Mouse (Mus musculus) hindbrain, embryonic 13.5 days (tissue): ENCODE data around the gene Gphb5. TPM values are rescaled to one million over a fixed set of nuclear protein-coding genes. Genes with fewer than 3 reads are reported as not detected.

Source experiments
- ATAC-seq: fragments of 200-750 bp; cut with Nextera tagmentation; 2 replicates; pipeline ENCODE4 v1.8.0; 2017; ENCODE audit warnings: moderate TSS enrichment; ENCODE audit not compliant: low FRiP score
- H3K27ac ChIP-seq: fragments of 300-500 bp; sonication (generic); 2 replicates; pipeline ENCODE4 v1.5.1; 2015; ENCODE audit warnings: inconsistent platforms, mild to moderate bottlenecking, moderate library complexity
- H3K27me3 ChIP-seq: fragments of 300-500 bp; sonication (generic); 2 replicates; pipeline ENCODE4 v1.6.1; 2015; ENCODE audit warnings: mild to moderate bottlenecking, inconsistent platforms
- H3K36me3 ChIP-seq: fragments of 300-500 bp; sonication (generic); 2 replicates; pipeline ENCODE4 v1.6.1; 2015; ENCODE audit warnings: mild to moderate bottlenecking, inconsistent platforms
- H3K4me1 ChIP-seq: fragments of 300-500 bp; sonication (generic); replicated peaks from 2 replicates; pipeline ENCODE4 v1.6.1; 2015; ENCODE audit warnings: inconsistent platforms
- H3K4me2 ChIP-seq: fragments of 300-500 bp; sonication (generic); 2 replicates; pipeline ENCODE4 v1.6.1; 2015; ENCODE audit warnings: inconsistent platforms, mild to moderate bottlenecking, moderate library complexity
- H3K4me3 ChIP-seq: fragments of 300-500 bp; sonication (generic); 2 replicates; pipeline ENCODE4 v1.5.1; 2015; ENCODE audit warnings: mild to moderate bottlenecking, inconsistent platforms
- H3K9ac ChIP-seq: fragments of 300-500 bp; sonication (generic); 2 replicates; pipeline ENCODE4 v1.6.1; 2015; ENCODE audit warnings: mild to moderate bottlenecking, inconsistent platforms
- H3K9me3 ChIP-seq: fragments of 300-500 bp; sonication (generic); 2 replicates; pipeline ENCODE4 v1.6.1; 2016; ENCODE audit warnings: inconsistent platforms
- WGBS: fragments of 180-500 bp; shearing (Covaris S2); methylation state at CpG from one replicate; pipeline ENCODE4 v1.1.7; 2015; 5-methylcytosine and 5-hydroxymethylcytosine counted together
- polyA plus RNA-seq: library from polyadenylated mRNA; unstranded; fragments of >200 nt; fragmentation: Nextera tagmentation; extraction: Ambion mirVana; gene quantifications from 2 replicates; pipeline ENCODE4 v1.2.1, GENCODE M21; 2015

The Gphb5 gene
- polyA plus RNA-seq, 1 experiment from 2014 or later: not detected

GRCm38 (mm10) chr12:75388521-75388920 lies 28.1 kb downstream of the Gphb5 start:
- Histone ChIP-seq H3K4me3 (no peak overlapping the region), H3K27ac (no peak overlapping the region), H3K9me3 (no peaks in the 10 kb centered on the region), H3K4me1 (no peaks in the 10 kb centered on the region), H3K36me3 (no peaks in the 10 kb centered on the region), H3K27me3 (no peaks in the 10 kb centered on the region), H3K4me2 (no peak overlapping the region), H3K9ac (no peak overlapping the region)
- 92% methylated on average over 9 of the region's 9 CpGs for WGBS
- no peak for ATAC-seq

GRCm38 (mm10) chr12:75387846-75388245 lies 28.7 kb downstream of the Gphb5 start:
- 94% methylated on average over 15 of the region's 15 CpGs for WGBS
- Histone ChIP-seq H3K4me2 (no peak overlapping the region), H3K4me3 (no peak overlapping the region), H3K27me3 (no peaks in the 10 kb centered on the region), H3K4me1 (no peaks in the 10 kb centered on the region), H3K9ac (no peak overlapping the region), H3K36me3 (no peaks in the 10 kb centered on the region), H3K9me3 (no peaks in the 10 kb centered on the region), H3K27ac (no peak overlapping the region)
- ATAC-seq: no peak

GRCm38 (mm10) chr12:75387156-75387555 lies 29.4 kb downstream of the Gphb5 start:
- H3K9me3 ChIP-seq: no peaks in the 10 kb centered on the region
- no peak overlapping the region for H3K4me3 ChIP-seq
- 89% methylated on average over 8 of the region's 8 CpGs for WGBS
- no peaks in the 10 kb centered on the region for H3K27me3 ChIP-seq
- no peaks in the 10 kb centered on the region for H3K4me1 ChIP-seq
- no peak overlapping the region for H3K27ac ChIP-seq
- no peaks in the 10 kb centered on the region for H3K36me3 ChIP-seq
- ATAC-seq: no peak
- no peak overlapping the region for H3K4me2 ChIP-seq
- no peak overlapping the region for H3K9ac ChIP-seq

GRCm38 (mm10) chr12:75386731-75387130 lies 29.9 kb downstream of the Gphb5 start:
- Histone ChIP-seq H3K4me2 (no peak overlapping the region), H3K4me1 (no peaks in the 10 kb centered on the region), H3K9ac (no peak overlapping the region), H3K27ac (no peak overlapping the region), H3K4me3 (no peak overlapping the region), H3K9me3 (no peaks in the 10 kb centered on the region), H3K27me3 (no peaks in the 10 kb centered on the region), H3K36me3 (no peaks in the 10 kb centered on the region)
- WGBS: 88% methylated on average over 9 of the region's 9 CpGs
- no peak for ATAC-seq

- ATAC-seq: no peak
Observed at GRCm38 (mm10) chr12:75376126-75376525, 40.5 kb downstream of the Gphb5 start.

GRCm38 (mm10) chr12:75375060-75375459 lies 41.5 kb downstream of the Gphb5 start:
- no peak overlapping the region for H3K9ac ChIP-seq
- 86% methylated on average over 12 of the region's 12 CpGs for WGBS
- no peak overlapping the region for H3K27ac ChIP-seq
- H3K4me2 ChIP-seq: no peak overlapping the region
- H3K4me1 ChIP-seq: no peaks in the 10 kb centered on the region
- no peaks in the 10 kb centered on the region for H3K36me3 ChIP-seq
- H3K4me3 ChIP-seq: no peak overlapping the region
- no peak for ATAC-seq
- no peaks in the 10 kb centered on the region for H3K27me3 ChIP-seq
- no peaks in the 10 kb centered on the region for H3K9me3 ChIP-seq

More at GRCm38 (mm10) chr12:75376126-75376525, 40.5 kb downstream of the Gphb5 start:
- no peak overlapping the region for H3K4me3 ChIP-seq
- no peaks in the 10 kb centered on the region for H3K4me1 ChIP-seq
- no peak overlapping the region for H3K4me2 ChIP-seq
- H3K9ac ChIP-seq: no peak overlapping the region
- H3K27me3 ChIP-seq: no peaks in the 10 kb centered on the region
- H3K36me3 ChIP-seq: no peaks in the 10 kb centered on the region
- no peaks in the 10 kb centered on the region for H3K9me3 ChIP-seq
- no peak overlapping the region for H3K27ac ChIP-seq
- WGBS: 85% methylated on average over 6 of the region's 6 CpGs

- Histone ChIP-seq H3K9me3 (no peaks in the 10 kb centered on the region), H3K9ac (no peak overlapping the region), H3K4me1 (no peaks in the 10 kb centered on the region), H3K4me2 (no peak overlapping the region), H3K27me3 (no peaks in the 10 kb centered on the region), H3K27ac (no peak overlapping the region), H3K4me3 (no peak overlapping the region), H3K36me3 (no peaks in the 10 kb centered on the region)
- no peak for ATAC-seq
- 87% methylated on average over 10 of the region's 10 CpGs for WGBS
Observed at GRCm38 (mm10) chr12:75374437-75374836, 42.1 kb downstream of the Gphb5 start.

GRCm38 (mm10) chr12:75369418-75369851 lies 47.1 kb downstream of the Gphb5 start:
- Histone ChIP-seq H3K4me1 (no peaks in the 10 kb centered on the region), H3K27me3 (no peaks in the 10 kb centered on the region), H3K4me2 (no peak overlapping the region), H3K36me3 (no peaks in the 10 kb centered on the region), H3K4me3 (no peak overlapping the region), H3K9ac (no peak overlapping the region), H3K9me3 (no peaks in the 10 kb centered on the region), H3K27ac (no peak overlapping the region)
- no peak for ATAC-seq
- 68% methylated on average over 2 of the region's 2 CpGs for WGBS

- ATAC-seq: no peak
- Histone ChIP-seq H3K27ac (no peak overlapping the region), H3K4me2 (no peak overlapping the region)
Observed at GRCm38 (mm10) chr12:75368527-75368926, 48.1 kb downstream of the Gphb5 start.

GRCm38 (mm10) chr12:75367371-75367770 lies 49.2 kb downstream of the Gphb5 start:
- no peaks in the 10 kb centered on the region for H3K36me3 ChIP-seq
- no peak overlapping the region for H3K4me3 ChIP-seq
- no peak overlapping the region for H3K9ac ChIP-seq
- no peak for ATAC-seq
- no peaks in the 10 kb centered on the region for H3K9me3 ChIP-seq
- no peaks in the 10 kb centered on the region for H3K27me3 ChIP-seq
- WGBS: 94% methylated on average over 6 of the region's 6 CpGs
- no peaks in the 10 kb centered on the region for H3K4me1 ChIP-seq
- H3K27ac ChIP-seq: no peak overlapping the region
- no peak overlapping the region for H3K4me2 ChIP-seq

More at GRCm38 (mm10) chr12:75368527-75368926, 48.1 kb downstream of the Gphb5 start:
- Histone ChIP-seq H3K4me3 (no peak overlapping the region), H3K27me3 (no peaks in the 10 kb centered on the region), H3K9ac (no peak overlapping the region), H3K36me3 (no peaks in the 10 kb centered on the region), H3K4me1 (no peaks in the 10 kb centered on the region), H3K9me3 (no peaks in the 10 kb centered on the region)
- WGBS: 87% methylated on average over 5 of the region's 5 CpGs

GRCm38 (mm10) chr12:75365621-75366124 lies 50.9 kb downstream of the Gphb5 start:
- ATAC-seq: no peak

GRCm38 (mm10) chr12:75364416-75364815 lies 52.2 kb downstream of the Gphb5 start:
- no peak overlapping the region for H3K4me3 ChIP-seq
- no peak overlapping the region for H3K4me2 ChIP-seq
- H3K9me3 ChIP-seq: no peaks in the 10 kb centered on the region
- H3K36me3 ChIP-seq: no peaks in the 10 kb centered on the region
- H3K4me1 ChIP-seq: 0 out of 2 replicates have a peak, but pooled peaks cover 3% of the 10 kb centered on the region
- 94% methylated on average over 4 of the region's 4 CpGs for WGBS
- no peak overlapping the region for H3K9ac ChIP-seq
- no peaks in the 10 kb centered on the region for H3K27me3 ChIP-seq
- ATAC-seq: no peak
- no peak overlapping the region for H3K27ac ChIP-seq

More at GRCm38 (mm10) chr12:75365621-75366124, 50.9 kb downstream of the Gphb5 start:
- H3K9ac ChIP-seq: no peak overlapping the region
- no peaks in the 10 kb centered on the region for H3K27me3 ChIP-seq
- no peaks in the 10 kb centered on the region for H3K4me1 ChIP-seq
- H3K36me3 ChIP-seq: no peaks in the 10 kb centered on the region
- no peak overlapping the region for H3K4me2 ChIP-seq
- H3K4me3 ChIP-seq: no peak overlapping the region
- WGBS: 89% methylated on average over 14 of the region's 14 CpGs
- H3K27ac ChIP-seq: no peak overlapping the region
- H3K9me3 ChIP-seq: no peaks in the 10 kb centered on the region

GRCm38 (mm10) chr12:75362456-75362855 lies 54.1 kb downstream of the Gphb5 start:
- no peak overlapping the region for H3K4me2 ChIP-seq
- H3K27me3 ChIP-seq: no peaks in the 10 kb centered on the region
- H3K9ac ChIP-seq: no peak overlapping the region
- H3K36me3 ChIP-seq: no peaks in the 10 kb centered on the region
- H3K9me3 ChIP-seq: no peaks in the 10 kb centered on the region
- H3K4me3 ChIP-seq: no peak overlapping the region
- H3K27ac ChIP-seq: peak overlapping the region; percentile 48; the same call in 1 of the 2 replicates
- ATAC-seq: no peak
- 88% methylated on average over 16 of the region's 16 CpGs for WGBS
- H3K4me1 ChIP-seq: 0 out of 2 replicates have a peak, but pooled peaks cover 3% of the 10 kb centered on the region
